Mouse (Mus musculus): ENCODE results near the gene Slc16a10. TPM values are rescaled to one million over a fixed set of nuclear protein-coding genes. Genes with fewer than 3 reads are reported as not detected.

Slc16a10 gene
- polyA plus RNA-seq, 1 experiment from 2014 or later: 14.8 TPM

DNA sequence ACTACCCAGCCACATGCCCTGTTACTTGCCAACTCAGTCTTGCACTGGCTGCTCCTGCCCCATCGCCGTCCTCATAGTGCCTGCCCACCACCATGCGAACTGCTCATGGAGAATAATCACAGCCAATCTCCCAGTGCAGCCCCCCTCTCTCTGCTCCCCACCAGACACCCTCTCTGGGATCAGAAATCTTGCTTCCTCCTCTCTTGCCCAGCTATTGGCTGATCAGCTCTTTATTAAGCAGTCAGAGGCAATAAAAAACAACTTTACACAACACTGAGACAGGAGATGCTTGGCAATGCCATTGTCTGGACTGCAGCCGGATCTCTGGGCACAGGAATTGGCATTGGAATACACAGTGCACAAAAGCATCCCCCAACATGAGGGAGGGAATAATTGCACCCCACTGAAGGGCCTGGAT lies 28.1 kb upstream of the Slc16a10 start:
- no peak for ATAC-seq (replicated peaks; ENCODE audit: insufficient number of reproducible peaks, insufficient read depth, low FRiP score, low read depth)
- no peak overlapping the region for H3K9ac ChIP-seq
- H3K27ac ChIP-seq: no peak overlapping the region
- no peaks in the 10 kb centered on the region for H3K36me3 ChIP-seq
- H3K27me3 ChIP-seq: no peaks in the 10 kb centered on the region
- 90% methylated on average over 4 of the region's 4 CpGs for WGBS
- H3K9me3 ChIP-seq (replicated peaks): no peaks in the 10 kb centered on the region
- H3K4me1 ChIP-seq (replicated peaks): no peaks in the 10 kb centered on the region; the same call in 1 of the 2 replicates
- no peak overlapping the region for H3K4me2 ChIP-seq
- H3K4me3 ChIP-seq: no peak overlapping the region

GRCm38 (mm10) chr10:40169566-40169965 lies 27.5 kb upstream of the Slc16a10 start:
- peaks cover 4% of the 10 kb centered on the region; the same call in 1 of the 2 replicates for H3K4me1 ChIP-seq (replicated peaks)
- no peak overlapping the region for H3K9ac ChIP-seq
- no peaks in the 10 kb centered on the region for H3K27me3 ChIP-seq
- no peak for ATAC-seq (replicated peaks; ENCODE audit: insufficient number of reproducible peaks, insufficient read depth, low FRiP score, low read depth)
- H3K27ac ChIP-seq: no peak overlapping the region
- H3K9me3 ChIP-seq (replicated peaks): no peaks in the 10 kb centered on the region
- no peak overlapping the region for H3K4me3 ChIP-seq
- H3K4me2 ChIP-seq: no peak overlapping the region
- WGBS: 75% methylated on average over 10 of the region's 10 CpGs
- no peaks in the 10 kb centered on the region for H3K36me3 ChIP-seq

- WGBS: 73% methylated on average over 7 of the region's 7 CpGs
- no peak for ATAC-seq (replicated peaks; ENCODE audit: insufficient number of reproducible peaks, insufficient read depth, low FRiP score, low read depth)
- no peak overlapping the region for H3K4me2 ChIP-seq
- H3K9ac ChIP-seq: no peak overlapping the region
- H3K27ac ChIP-seq: no peak overlapping the region
- H3K36me3 ChIP-seq: no peaks in the 10 kb centered on the region
- H3K4me3 ChIP-seq: no peak overlapping the region
- H3K27me3 ChIP-seq: no peaks in the 10 kb centered on the region
- no peaks in the 10 kb centered on the region for H3K9me3 ChIP-seq (replicated peaks)
- H3K4me1 ChIP-seq (replicated peaks): peaks cover 4% of the 10 kb centered on the region; the same call in 1 of the 2 replicates
These were observed 27.0 kb upstream of the Slc16a10 start for GRCm38 (mm10) chr10:40169088-40169487.

GRCm38 (mm10) chr10:40164421-40165386 lies 22.6 kb upstream of the Slc16a10 start:
- peaks cover 4% of the 10 kb centered on the region; the same call in 1 of the 2 replicates for H3K4me1 ChIP-seq (replicated peaks)
- H3K27me3 ChIP-seq: no peaks in the 10 kb centered on the region
- H3K27ac ChIP-seq: no peak overlapping the region
- 53% methylated on average over 27 of the region's 27 CpGs for WGBS
- H3K36me3 ChIP-seq: no peaks in the 10 kb centered on the region
- no peaks in the 10 kb centered on the region for H3K9me3 ChIP-seq (replicated peaks)
- no peak for ATAC-seq (replicated peaks; ENCODE audit: insufficient number of reproducible peaks, insufficient read depth, low FRiP score, low read depth)
- peak overlapping the region; percentile 44 for H3K4me2 ChIP-seq
- no peak overlapping the region; the same call in 1 of the 2 replicates for H3K4me3 ChIP-seq
- no peak overlapping the region for H3K9ac ChIP-seq

GRCm38 (mm10) chr10:40163914-40164313 lies 21.9 kb upstream of the Slc16a10 start:
- Histone ChIP-seq H3K9me3 (replicated peaks) (no peaks in the 10 kb centered on the region), H3K9ac (no peak overlapping the region), H3K4me3 (no peak overlapping the region), H3K27ac (no peak overlapping the region), H3K36me3 (no peaks in the 10 kb centered on the region), H3K4me1 (replicated peaks) (peaks cover 4% of the 10 kb centered on the region; the same call in 1 of the 2 replicates), H3K4me2 (no peak overlapping the region), H3K27me3 (no peaks in the 10 kb centered on the region)
- no peak for ATAC-seq (replicated peaks; ENCODE audit: insufficient number of reproducible peaks, insufficient read depth, low FRiP score, low read depth)
- 85% methylated on average over 13 of the region's 13 CpGs for WGBS

DNA sequence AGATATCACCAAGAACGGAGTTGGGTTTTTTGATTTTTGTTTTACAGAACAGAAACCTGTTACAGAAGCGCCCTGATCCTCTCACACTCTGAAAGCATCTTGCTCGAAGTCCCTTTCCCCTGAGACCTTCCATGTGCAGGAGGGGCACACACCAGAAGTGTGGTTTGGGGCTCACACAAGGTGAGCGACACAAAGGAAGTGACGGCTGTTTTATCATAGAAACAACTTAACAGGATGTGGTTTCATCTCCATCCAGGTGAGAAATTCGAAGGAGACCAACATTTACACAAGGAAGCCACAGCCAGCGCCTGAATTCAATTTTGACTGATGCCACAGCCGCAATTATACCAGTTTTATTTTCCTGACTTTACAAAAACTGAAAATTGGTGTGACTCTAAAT lies 21.3 kb upstream of the Slc16a10 start:
- H3K4me2 ChIP-seq: no peak overlapping the region
- no peak for ATAC-seq (replicated peaks; ENCODE audit: insufficient number of reproducible peaks, insufficient read depth, low FRiP score, low read depth)
- no peaks in the 10 kb centered on the region for H3K27me3 ChIP-seq
- H3K4me1 ChIP-seq (replicated peaks): peaks cover 4% of the 10 kb centered on the region; the same call in 1 of the 2 replicates
- H3K36me3 ChIP-seq: no peaks in the 10 kb centered on the region
- H3K27ac ChIP-seq: no peak overlapping the region
- WGBS: 82% methylated on average over 8 of the region's 8 CpGs
- no peak overlapping the region for H3K9ac ChIP-seq
- H3K9me3 ChIP-seq (replicated peaks): no peaks in the 10 kb centered on the region
- no peak overlapping the region for H3K4me3 ChIP-seq

DNA sequence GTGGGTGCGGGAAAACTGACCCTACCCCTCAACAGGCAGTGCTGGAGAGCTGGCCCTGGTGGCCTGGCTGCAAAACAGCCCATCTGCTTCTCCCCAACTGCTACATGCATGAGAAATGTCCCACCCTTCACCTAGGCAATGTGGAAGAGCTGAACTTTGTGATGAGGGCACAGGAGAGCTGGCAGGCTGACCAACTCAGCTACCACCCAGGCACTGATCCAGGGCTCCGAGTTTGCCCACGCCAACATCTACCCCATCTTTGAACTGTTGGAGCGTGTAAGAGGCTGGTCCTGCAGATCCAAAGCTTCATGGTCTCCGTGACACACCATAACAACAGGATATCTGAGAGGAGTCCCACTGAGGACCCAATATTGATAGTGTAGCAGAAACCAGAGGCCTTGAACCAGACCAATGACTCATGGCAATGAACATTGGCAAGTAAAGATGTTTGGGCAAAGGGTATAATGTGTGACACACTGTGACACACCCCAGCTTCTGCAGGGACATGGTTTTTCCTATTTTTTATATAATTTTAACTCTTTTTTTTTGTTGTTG lies 19.7 kb upstream of the Slc16a10 start:
- Histone ChIP-seq H3K4me1 (replicated peaks) (peaks cover 4% of the 10 kb centered on the region; the same call in 1 of the 2 replicates), H3K4me2 (no peak overlapping the region), H3K36me3 (no peaks in the 10 kb centered on the region), H3K9ac (no peak overlapping the region), H3K4me3 (no peak overlapping the region), H3K27ac (no peak overlapping the region), H3K9me3 (replicated peaks) (no peaks in the 10 kb centered on the region), H3K27me3 (no peaks in the 10 kb centered on the region)
- ATAC-seq (replicated peaks; ENCODE audit: insufficient number of reproducible peaks, insufficient read depth, low FRiP score, low read depth): no peak
- 94% methylated on average over 5 of the region's 5 CpGs for WGBS

DNA sequence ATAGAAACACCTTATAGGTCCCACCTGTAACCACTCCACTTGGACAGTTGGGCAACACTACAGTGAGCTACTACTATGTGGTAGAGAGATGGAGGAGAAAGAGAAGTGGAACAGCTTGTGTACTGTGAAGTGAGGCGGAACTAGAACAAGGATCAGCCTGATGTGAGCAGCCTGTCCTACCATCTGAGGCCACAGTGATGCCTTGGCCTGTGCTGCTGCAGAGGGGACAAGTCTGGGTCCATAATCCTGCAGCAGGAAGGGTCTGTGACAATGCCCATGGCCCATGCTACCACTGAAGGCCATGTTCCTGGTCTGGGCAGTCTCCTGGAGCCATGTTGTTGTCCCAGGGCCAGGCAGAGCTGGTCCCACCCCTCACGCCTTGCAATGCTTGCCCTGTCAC lies 19.2 kb upstream of the Slc16a10 start:
- no peaks in the 10 kb centered on the region for H3K27me3 ChIP-seq
- H3K4me2 ChIP-seq: no peak overlapping the region
- H3K9ac ChIP-seq: no peak overlapping the region
- H3K36me3 ChIP-seq: no peaks in the 10 kb centered on the region
- H3K27ac ChIP-seq: no peak overlapping the region
- ATAC-seq (replicated peaks; ENCODE audit: insufficient number of reproducible peaks, insufficient read depth, low FRiP score, low read depth): no peak
- 83% methylated on average over 2 of the region's 2 CpGs for WGBS
- H3K4me3 ChIP-seq: no peak overlapping the region
- peaks cover 4% of the 10 kb centered on the region; the same call in 1 of the 2 replicates for H3K4me1 ChIP-seq (replicated peaks)
- H3K9me3 ChIP-seq (replicated peaks): no peaks in the 10 kb centered on the region

DNA sequence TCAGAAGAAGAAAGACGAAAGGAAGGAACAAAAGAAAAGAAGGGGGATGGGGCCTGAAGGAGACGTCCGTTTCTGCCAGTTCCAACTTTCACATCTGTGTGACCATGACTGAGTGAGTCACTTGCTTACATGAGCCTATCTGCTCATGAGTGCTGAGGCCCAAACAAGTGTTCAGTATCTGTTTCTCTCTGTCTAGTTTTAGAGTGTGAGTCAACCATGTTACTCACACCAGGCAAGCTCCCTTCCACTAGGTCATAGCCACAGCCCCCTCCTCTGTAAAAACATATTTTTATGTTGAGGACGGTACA lies 10.4 kb upstream of the Slc16a10 start:
- H3K27ac ChIP-seq: no peak overlapping the region; the same call in 1 of the 2 replicates
- no peaks in the 10 kb centered on the region for H3K9me3 ChIP-seq (replicated peaks)
- peaks cover 3% of the 10 kb centered on the region; the same call in 1 of the 2 replicates for H3K4me1 ChIP-seq (replicated peaks)
- 63% methylated on average over 4 of the region's 4 CpGs for WGBS
- H3K27me3 ChIP-seq: no peaks in the 10 kb centered on the region
- no peak overlapping the region for H3K9ac ChIP-seq
- no peak for ATAC-seq (replicated peaks; ENCODE audit: insufficient number of reproducible peaks, insufficient read depth, low FRiP score, low read depth)
- H3K4me2 ChIP-seq: no peak overlapping the region
- H3K4me3 ChIP-seq: no peak overlapping the region
- H3K36me3 ChIP-seq: no peaks in the 10 kb centered on the region

- 0 out of 2 replicates have a peak overlapping the region, but pooled peaks have one; percentile 39 for H3K27ac ChIP-seq
- peak; percentile 55 for ATAC-seq (replicated peaks; ENCODE audit: insufficient number of reproducible peaks, insufficient read depth, low FRiP score, low read depth)
- 48% methylated on average over 8 of the region's 8 CpGs for WGBS
These were observed 9.9 kb upstream of the Slc16a10 start for GRCm38 (mm10) chr10:40151852-40152549.

DNA sequence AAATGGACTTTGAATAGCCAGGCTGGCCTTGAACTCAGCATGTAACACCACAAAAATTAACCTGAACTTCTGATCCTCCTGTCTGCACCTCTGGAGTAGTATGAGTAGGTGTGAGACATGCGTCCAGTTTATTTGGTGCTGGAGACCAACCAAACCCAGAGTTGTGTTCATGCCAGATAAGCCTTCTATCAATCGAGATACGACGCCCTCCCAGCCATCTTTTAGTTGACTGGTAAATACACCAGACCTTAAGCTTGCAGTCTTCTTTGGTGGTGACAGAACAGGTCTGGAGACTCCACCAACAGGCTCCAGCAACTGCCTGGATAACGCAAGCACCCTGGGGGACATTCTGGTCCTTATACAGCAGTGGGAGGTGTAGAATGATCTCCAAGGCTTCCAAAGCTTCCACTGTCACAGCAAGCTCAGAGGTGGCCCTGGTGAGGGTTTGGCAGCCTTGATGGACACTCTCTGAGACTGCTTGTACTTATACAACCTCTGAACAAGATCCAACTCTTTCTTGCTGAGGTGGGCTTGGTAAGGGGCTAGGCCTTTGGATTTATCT lies 7.6 kb upstream of the Slc16a10 start:
- Histone ChIP-seq H3K4me3 (no peak overlapping the region), H3K9me3 (replicated peaks) (no peaks in the 10 kb centered on the region), H3K27me3 (no peaks in the 10 kb centered on the region), H3K27ac (no peak overlapping the region), H3K4me1 (replicated peaks) (peaks cover 3% of the 10 kb centered on the region; the same call in 1 of the 2 replicates), H3K36me3 (no peaks in the 10 kb centered on the region), H3K4me2 (no peak overlapping the region), H3K9ac (no peak overlapping the region)
- no peak for ATAC-seq (replicated peaks; ENCODE audit: insufficient number of reproducible peaks, insufficient read depth, low FRiP score, low read depth)
- 83% methylated on average over 5 of the region's 5 CpGs for WGBS

More at GRCm38 (mm10) chr10:40151852-40152549, 9.9 kb upstream of the Slc16a10 start:
- H3K9ac ChIP-seq: no peak overlapping the region
- no peaks in the 10 kb centered on the region for H3K36me3 ChIP-seq
- H3K4me1 ChIP-seq (replicated peaks): peaks cover 3% of the 10 kb centered on the region; the same call in 1 of the 2 replicates
- H3K4me2 ChIP-seq: no peak overlapping the region
- H3K9me3 ChIP-seq (replicated peaks): no peaks in the 10 kb centered on the region
- no peak overlapping the region for H3K4me3 ChIP-seq
- no peaks in the 10 kb centered on the region for H3K27me3 ChIP-seq
